Mouse (Mus musculus): ENCODE measurements around the gene Mcl1.

The Mcl1 gene

DNA sequence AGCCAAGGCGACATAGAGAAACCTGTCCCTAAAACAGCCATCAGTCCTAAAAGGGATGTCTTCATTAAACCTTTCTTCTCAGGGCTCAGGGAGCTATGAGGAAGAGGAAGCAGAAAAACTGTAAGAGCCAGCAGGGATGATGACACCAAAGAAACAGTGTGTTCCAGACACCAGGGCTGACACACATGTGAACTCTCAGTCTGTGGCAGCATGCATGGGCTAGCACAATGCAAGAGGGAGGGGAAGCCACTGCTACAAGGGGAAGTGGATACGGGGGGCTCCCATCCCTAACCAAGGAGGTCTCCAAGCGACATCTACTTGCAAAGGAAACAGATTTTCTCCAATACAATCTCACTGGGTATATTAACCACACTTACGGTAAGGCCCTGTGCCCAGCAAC lies 47.7 kb downstream of the Mcl1 start:
- peak; percentile 26 for DNase-seq (ENCODE audit: low read depth, low spot score)

GRCm38 (mm10) chr3:95707497-95707896 lies 48.9 kb downstream of the Mcl1 start:
- DNase-seq (ENCODE audit: low read depth, low spot score): no peak

DNA sequence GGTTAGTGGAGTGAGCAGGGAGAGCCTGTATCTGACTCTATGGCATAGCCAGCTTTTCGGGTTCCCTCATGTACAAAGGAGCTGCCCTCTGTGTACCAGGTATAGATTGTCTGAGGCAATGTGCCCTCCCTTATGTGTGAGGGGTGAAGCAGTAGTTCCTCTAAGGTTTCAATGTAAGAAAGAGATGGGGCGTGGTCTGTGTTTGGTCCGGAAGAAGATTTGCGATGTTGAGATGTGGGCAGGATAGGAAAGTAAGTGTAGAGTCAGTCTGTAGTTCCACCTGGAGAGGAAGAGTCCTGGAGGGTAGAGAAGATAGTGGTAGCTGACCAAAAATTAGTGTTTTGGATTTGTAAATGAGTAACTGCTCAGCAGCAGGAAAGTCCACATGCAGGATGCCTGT lies 50.5 kb downstream of the Mcl1 start:
- DNase-seq (ENCODE audit: low read depth, low spot score): no peak

DNA sequence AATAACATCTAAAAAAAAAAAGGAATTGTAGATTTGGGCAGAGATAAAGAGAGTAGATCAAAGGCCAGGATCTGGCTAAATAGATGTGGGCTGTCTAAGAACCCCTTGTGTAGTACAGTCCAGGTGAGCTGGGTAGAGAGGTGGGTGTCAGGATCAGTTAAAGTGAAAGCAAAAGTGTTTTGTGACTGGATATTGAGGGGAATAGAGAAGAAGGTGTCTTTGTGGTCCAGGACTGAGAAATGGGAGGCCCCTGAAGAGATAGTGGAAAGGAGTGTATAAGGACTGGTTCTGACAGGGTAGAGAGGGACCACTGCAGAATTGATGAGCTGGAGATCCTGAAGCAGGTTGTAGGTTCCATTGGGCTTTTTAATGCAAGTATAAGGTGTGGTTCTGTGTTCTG lies 51.4 kb downstream of the Mcl1 start:
- DNase-seq (ENCODE audit: low read depth, low spot score): no peak
